ENCODE assay signal across 8 mouse cellular contexts in the genomic region with DNA sequence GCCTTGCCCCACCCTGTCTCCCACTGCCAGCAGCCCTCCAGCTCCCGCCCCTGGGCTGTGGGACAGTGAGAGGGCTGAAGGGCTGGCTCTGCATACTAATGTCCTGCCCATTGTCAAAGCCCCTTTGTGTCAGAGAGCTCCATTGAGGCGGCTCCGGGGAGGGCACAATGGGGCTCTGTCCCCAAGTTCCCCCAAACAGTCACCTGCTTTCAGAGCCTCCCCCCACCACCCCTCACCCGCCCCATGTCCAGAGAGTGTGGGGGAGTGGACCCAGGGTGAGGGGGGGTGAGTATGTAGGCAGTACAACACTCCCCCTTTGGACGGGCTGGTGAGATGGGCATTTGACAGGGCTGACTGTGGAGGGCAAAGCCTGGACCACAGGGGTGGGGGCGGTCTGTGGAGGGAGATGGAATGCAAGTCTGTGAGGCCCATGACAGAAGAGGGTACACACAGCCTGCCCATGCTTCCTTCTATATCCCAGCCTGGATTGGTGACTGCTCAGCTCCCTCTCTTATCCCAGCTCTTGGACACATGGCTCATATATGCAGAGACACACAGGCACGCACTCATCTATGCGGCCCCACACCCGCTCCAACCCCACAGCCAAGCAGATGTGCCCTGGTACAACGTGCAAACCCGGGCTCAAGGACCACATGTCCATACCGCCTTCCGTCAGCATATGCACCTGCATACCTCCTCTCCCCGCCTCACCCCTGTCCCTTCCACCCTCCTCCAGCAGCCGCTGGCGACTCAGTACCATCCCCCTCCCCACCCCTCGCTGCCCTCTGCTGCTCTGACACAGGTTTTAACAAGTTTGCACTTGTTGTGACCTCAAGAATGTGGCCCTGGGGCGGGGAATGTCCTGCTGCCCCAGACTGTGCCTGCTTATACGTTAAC. TPM values are rescaled to one million over a fixed set of nuclear protein-coding genes. Genes with fewer than 3 reads are reported as not detected.
DNase-seq lines count a peak whose midpoint lies in the region; ATAC-seq and TF ChIP-seq lines count a peak whose summit lies in the region.

No protein-coding gene starts in this region.

- no peak overlapping the region for H3K9ac ChIP-seq in heart, embryonic 11.5 days (ENCODE audit: low read depth, low read length)
- peak overlapping the region; percentile 53 for H3K9ac ChIP-seq in forebrain, embryonic 13.5 days
- H3K9ac ChIP-seq in lung, postnatal 0 days (replicated peaks; ENCODE audit: low read depth): no peak overlapping the region
- no peak overlapping the region for H3K9ac ChIP-seq in stomach, embryonic 14.5 days (replicated peaks; ENCODE audit: low read depth, low read length)

- ATAC-seq in heart, embryonic 11.5 days (replicated peaks; ENCODE audit: insufficient number of reproducible peaks, low FRiP score, low TSS enrichment): peak; percentile 41; the same call in 1 of the 2 replicates
- ATAC-seq in forebrain, embryonic 13.5 days: peak; percentile 96
- ATAC-seq in lung, postnatal 0 days: peak; percentile 78
- peak; percentile 79 for ATAC-seq in stomach, embryonic 14.5 days (ENCODE audit: insufficient number of reproducible peaks, insufficient read depth, low FRiP score, low read depth)

- H3K4me3 ChIP-seq in heart, embryonic 11.5 days (ENCODE audit: low read depth, low read length): no peak overlapping the region
- H3K4me3 ChIP-seq in forebrain, embryonic 13.5 days: peak overlapping the region; percentile 1; the same call in 1 of the 2 replicates
- H3K4me3 ChIP-seq in lung, postnatal 0 days (ENCODE audit: low read depth, low read length): no peak overlapping the region
- no peak overlapping the region for H3K4me3 ChIP-seq in stomach, embryonic 14.5 days (ENCODE audit: low read depth, low read length)

- no peak for DNase-seq in heart, adult 18-20 months
- peak; percentile 84 for DNase-seq in ES-CJ7 (ENCODE audit: low read depth, low spot score)
- peak; percentile 91 for DNase-seq in kidney, postnatal 10 days
- peak; percentile 57 for DNase-seq in lung, postnatal 0 days (ENCODE audit: low spot score)
- DNase-seq in spleen, postnatal 4 days (ENCODE audit: low spot score in 2 of 2): no peak

- TF ChIP-seq CTCF in lung, postnatal 0 days (IDR thresholded peaks at IDR 0.05): no peak

- H3K4me1 ChIP-seq in heart, embryonic 11.5 days (ENCODE audit: control insufficient read depth, insufficient read depth, low read length): peaks cover 9% of the 10 kb centered on the region
- H3K4me1 ChIP-seq in forebrain, embryonic 13.5 days: peaks cover 46% of the 10 kb centered on the region
- H3K4me1 ChIP-seq in lung, postnatal 0 days (ENCODE audit: insufficient read depth, low read depth, low read length): no peaks in the 10 kb centered on the region
- H3K4me1 ChIP-seq in stomach, embryonic 14.5 days (ENCODE audit: control insufficient read depth, insufficient read depth, low read length): 0 out of 2 replicates have a peak, but pooled peaks cover 12% of the 10 kb centered on the region

- TF ChIP-seq EP300 in lung, postnatal 0 days (IDR thresholded peaks at IDR 0.05): no peak

- WGBS in heart, embryonic 11.5 days (ENCODE audit: insufficient replicate concordance): 17% methylated on average over 19 of the region's 19 CpGs
- WGBS in forebrain, embryonic 13.5 days: 2% methylated on average over 19 of the region's 19 CpGs
- WGBS in lung, postnatal 0 days: 15% methylated on average over 19 of the region's 19 CpGs
- 18% methylated on average over 19 of the region's 19 CpGs for WGBS in stomach, embryonic 14.5 days

- H3K36me3 ChIP-seq in heart, embryonic 11.5 days (ENCODE audit: control insufficient read depth, insufficient read depth, low read length): no peaks in the 10 kb centered on the region
- no peaks in the 10 kb centered on the region for H3K36me3 ChIP-seq in forebrain, embryonic 13.5 days (ENCODE audit: poor library complexity, severe bottlenecking)
- no peaks in the 10 kb centered on the region for H3K36me3 ChIP-seq in lung, postnatal 0 days (ENCODE audit: insufficient read depth, low read length)
- no peaks in the 10 kb centered on the region for H3K36me3 ChIP-seq in stomach, embryonic 14.5 days (ENCODE audit: control insufficient read depth, insufficient read depth, low read length)

- H3K27me3 ChIP-seq in heart, embryonic 11.5 days (ENCODE audit: control insufficient read depth, insufficient read depth, low read length): peaks cover 28% of the 10 kb centered on the region
- H3K27me3 ChIP-seq in forebrain, embryonic 13.5 days: no peaks in the 10 kb centered on the region
- H3K27me3 ChIP-seq in lung, postnatal 0 days (replicated peaks; ENCODE audit: insufficient read depth, low read length): peaks cover 7% of the 10 kb centered on the region; the same call in 1 of the 2 replicates
- H3K27me3 ChIP-seq in stomach, embryonic 14.5 days (ENCODE audit: control insufficient read depth, insufficient read depth, low read length): 0 out of 2 replicates have a peak, but pooled peaks cover 3% of the 10 kb centered on the region

- H3K9me3 ChIP-seq in heart, embryonic 11.5 days (replicated peaks; ENCODE audit: control insufficient read depth, low read length): no peaks in the 10 kb centered on the region
- no peaks in the 10 kb centered on the region for H3K9me3 ChIP-seq in forebrain, embryonic 13.5 days (replicated peaks)
- H3K9me3 ChIP-seq in lung, postnatal 0 days (ENCODE audit: low read length): no peaks in the 10 kb centered on the region
- H3K9me3 ChIP-seq in stomach, embryonic 14.5 days (ENCODE audit: control insufficient read depth, low read depth, low read length): no peaks in the 10 kb centered on the region

- peak overlapping the region; percentile 27 for H3K4me2 ChIP-seq in heart, embryonic 11.5 days
- peak overlapping the region; percentile 42 for H3K4me2 ChIP-seq in forebrain, embryonic 13.5 days
- H3K4me2 ChIP-seq in lung, postnatal 0 days (replicated peaks; ENCODE audit: low read depth, low read length): no peak overlapping the region
- no peak overlapping the region for H3K4me2 ChIP-seq in stomach, embryonic 14.5 days (replicated peaks; ENCODE audit: low read depth, low read length)

- H3K27ac ChIP-seq in heart, embryonic 11.5 days (ENCODE audit: low read depth, low read length): no peak overlapping the region
- peak overlapping the region; percentile 92 for H3K27ac ChIP-seq in forebrain, embryonic 13.5 days
- H3K27ac ChIP-seq in lung, postnatal 0 days (ENCODE audit: low read length): no peak overlapping the region
- H3K27ac ChIP-seq in stomach, embryonic 14.5 days (ENCODE audit: low read length): no peak overlapping the region

RNA-seq across cellular contexts. Expression of gene Kcnj10, which starts 9.2 kb away (rescaled TPM):
- 0.09 TPM in 1 of 2 replicates, not detected in the other for polyA plus RNA-seq in heart, embryonic 11.5 days (2014; fragmentation: Nextera tagmentation; extraction: Ambion mirVana)
- under 1 TPM; 0.17 to 0.18 TPM for total RNA-seq in heart, adult 18-20 months (2021)
- polyA plus RNA-seq in forebrain, embryonic 13.5 days (2015; fragmentation: Nextera tagmentation; extraction: Ambion mirVana): 1.2 and 1.5 TPM in 2 replicates
- 0.04 TPM in 2 replicates for polyA plus RNA-seq in lung, postnatal 0 days (2015; fragmentation: Nextera tagmentation; extraction: Ambion mirVana)
- polyA plus RNA-seq in stomach, embryonic 14.5 days (2014; fragmentation: Nextera tagmentation; extraction: Ambion mirVana): 0.09 and 0.18 TPM in 2 replicates

RNA-seq across cellular contexts. Expression of gene Kcnj9, which starts 21.0 kb away (rescaled TPM):
- 0.59 and 0.77 TPM in 2 replicates for polyA plus RNA-seq in heart, embryonic 11.5 days (2014; fragmentation: Nextera tagmentation; extraction: Ambion mirVana)
- total RNA-seq in heart, adult 18-20 months (2021): not detected
- 1.8 and 3.0 TPM in 2 replicates for polyA plus RNA-seq in forebrain, embryonic 13.5 days (2015; fragmentation: Nextera tagmentation; extraction: Ambion mirVana)
- not detected in 2 replicates for polyA plus RNA-seq in lung, postnatal 0 days (2015; fragmentation: Nextera tagmentation; extraction: Ambion mirVana)
- not detected in 2 replicates for polyA plus RNA-seq in stomach, embryonic 14.5 days (2014; fragmentation: Nextera tagmentation; extraction: Ambion mirVana)

RNA-seq across cellular contexts. Expression of gene Pigm, which starts 26.2 kb away (rescaled TPM):
- 8.8 and 9.8 TPM in 2 replicates for polyA plus RNA-seq in heart, embryonic 11.5 days (2014; fragmentation: Nextera tagmentation; extraction: Ambion mirVana)
- 1 to 10 TPM; 3.2 to 4.2 TPM for total RNA-seq in heart, adult 18-20 months (2021)
- polyA plus RNA-seq in forebrain, embryonic 13.5 days (2015; fragmentation: Nextera tagmentation; extraction: Ambion mirVana): 5.6 and 6.2 TPM in 2 replicates
- polyA plus RNA-seq in lung, postnatal 0 days (2015; fragmentation: Nextera tagmentation; extraction: Ambion mirVana): 3.5 and 3.9 TPM in 2 replicates
- 9.7 and 10.5 TPM in 2 replicates for polyA plus RNA-seq in stomach, embryonic 14.5 days (2014; fragmentation: Nextera tagmentation; extraction: Ambion mirVana)

RNA-seq across cellular contexts. Expression of gene Atp1a2, which starts 52.3 kb away (rescaled TPM):
- polyA plus RNA-seq in heart, embryonic 11.5 days (2014; fragmentation: Nextera tagmentation; extraction: Ambion mirVana): 4.7 and 7.0 TPM in 2 replicates
- total RNA-seq in heart, adult 18-20 months (2021): 100 to 1,000 TPM; 496 to 511 TPM
- polyA plus RNA-seq in forebrain, embryonic 13.5 days (2015; fragmentation: Nextera tagmentation; extraction: Ambion mirVana): 17.6 and 17.8 TPM in 2 replicates
- polyA plus RNA-seq in lung, postnatal 0 days (2015; fragmentation: Nextera tagmentation; extraction: Ambion mirVana): 15.3 and 17.0 TPM in 2 replicates
- 2.3 TPM in 2 replicates for polyA plus RNA-seq in stomach, embryonic 14.5 days (2014; fragmentation: Nextera tagmentation; extraction: Ambion mirVana)

Comparison
In these comparisons a context has a peak if more than half of its experiments do, and no peak if none do; other contexts are left out.
1. ATAC-seq: peak in every context shown above with its lines; median percentile 96 in forebrain, embryonic 13.5 days; 79 in stomach, embryonic 14.5 days; 78 in lung, postnatal 0 days; 41 in heart, embryonic 11.5 days.
2. H3K4me2 ChIP-seq: peak in heart, embryonic 11.5 days (single experiment) and forebrain, embryonic 13.5 days (single experiment); none in lung, postnatal 0 days (single experiment) and stomach, embryonic 14.5 days (single experiment).
3. DNase-seq: peak in ES-CJ7 (single experiment), kidney, postnatal 10 days (single experiment) and lung, postnatal 0 days (single experiment); none in heart, adult 18-20 months (0 of 2) and spleen, postnatal 4 days (0 of 2).